Mouse (Mus musculus): Measurements from ENCODE around the gene St13. TPM values are rescaled to one million over a fixed set of nuclear protein-coding genes. Genes with fewer than 3 reads are reported as not detected.
A peak's percentile ranks its signal among the peaks of the same experiment; 100 is the strongest.

The St13 gene
- polyA plus RNA-seq, 1 experiment from 2014 or later = 154 TPM

DNA sequence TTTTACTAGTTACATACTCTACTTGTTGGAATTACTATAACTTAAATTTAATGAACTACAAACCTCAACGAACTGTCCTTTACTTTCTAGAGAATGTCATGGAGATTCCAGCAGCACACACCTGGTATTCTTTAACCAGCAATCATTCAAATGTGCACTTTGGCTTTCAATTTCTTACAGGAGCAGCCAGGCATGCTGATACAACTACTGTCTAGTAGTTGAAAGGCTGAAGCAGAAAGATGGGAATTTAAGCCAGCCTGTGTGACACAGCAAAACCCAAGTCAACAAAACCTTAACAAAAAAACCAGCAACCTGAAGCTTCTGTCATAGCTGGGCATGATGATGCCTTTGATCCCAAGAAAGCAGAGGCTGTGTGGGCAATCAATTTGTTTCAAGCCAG lies 37.4 kb downstream of the St13 start:
- no peak for ATAC-seq (ENCODE audit: borderline replicate concordance, extremely low read depth, low FRiP score, low TSS enrichment)
- H3K9ac ChIP-seq = no peak overlapping the region
- H3K27ac ChIP-seq = no peak overlapping the region
- no peaks in the 10 kb centered on the region for H3K27me3 ChIP-seq
- H3K4me1 ChIP-seq = peaks cover 21% of the 10 kb centered on the region
- 78% methylated on average over 1 of the region's 1 CpGs for WGBS
- H3K4me3 ChIP-seq = no peak overlapping the region
- H3K36me3 ChIP-seq = peaks cover 46% of the 10 kb centered on the region
- H3K4me2 ChIP-seq = no peak overlapping the region
- no peaks in the 10 kb centered on the region for H3K9me3 ChIP-seq

GRCm38 (mm10) chr15:81361417-81362015 lies 38.4 kb downstream of the St13 start:
- no peak for ATAC-seq (ENCODE audit: borderline replicate concordance, extremely low read depth, low FRiP score, low TSS enrichment)
- Histone ChIP-seq H3K27ac (peak overlapping the region; percentile 83; the same call in 1 of the 2 replicates), H3K36me3 (peaks cover 36% of the 10 kb centered on the region), H3K27me3 (no peaks in the 10 kb centered on the region), H3K9ac (no peak overlapping the region), H3K4me2 (peak overlapping the region; percentile 77), H3K4me1 (peaks cover 21% of the 10 kb centered on the region), H3K9me3 (no peaks in the 10 kb centered on the region), H3K4me3 (peak overlapping the region; percentile 81; the same call in 1 of the 2 replicates)
- WGBS = 35% methylated on average over 10 of the region's 10 CpGs

DNA sequence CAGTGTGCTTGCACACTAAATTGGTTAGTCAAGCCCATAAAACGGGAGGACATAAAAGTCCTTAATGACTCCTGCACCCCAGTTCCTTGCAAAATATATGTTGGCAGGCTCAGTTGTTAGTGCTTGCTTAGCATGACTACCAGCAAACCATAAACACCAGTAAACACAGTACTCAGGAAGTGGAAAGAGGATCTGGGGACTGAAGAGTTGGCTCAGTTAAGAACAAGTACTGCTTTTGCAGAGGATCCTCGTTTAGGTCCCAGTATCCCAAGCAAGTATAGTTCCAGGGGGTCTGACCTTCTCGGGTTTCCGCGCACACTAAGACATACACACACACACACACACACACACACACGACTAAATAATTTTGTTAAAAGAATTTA lies 38.9 kb downstream of the St13 start:
- 34% methylated on average over 6 of the region's 6 CpGs for WGBS
- Histone ChIP-seq H3K27ac (peak overlapping the region; percentile 83), H3K4me1 (peaks cover 21% of the 10 kb centered on the region), H3K9me3 (no peaks in the 10 kb centered on the region), H3K9ac (no peak overlapping the region), H3K4me2 (peak overlapping the region; percentile 77), H3K4me3 (peak overlapping the region; percentile 81), H3K36me3 (peaks cover 31% of the 10 kb centered on the region), H3K27me3 (no peaks in the 10 kb centered on the region)
- peak; percentile 68; the same call in 1 of the 2 replicates for ATAC-seq (ENCODE audit: borderline replicate concordance, extremely low read depth, low FRiP score, low TSS enrichment)

GRCm38 (mm10) chr15:81360345-81361021 lies 39.4 kb downstream of the St13 start, which contains the start of gene Slc25a17:
TSS of gene Slc25a17 (minus strand) at chr15:81360812.
- peaks cover 25% of the 10 kb centered on the region for H3K36me3 ChIP-seq
- peak within 1 kb of the TSS; percentile 73 for H3K9ac ChIP-seq
- H3K4me1 ChIP-seq = peaks cover 21% of the 10 kb centered on the region
- no peaks in the 10 kb centered on the region for H3K27me3 ChIP-seq
- peak within 1 kb of the TSS; percentile 77 for H3K4me2 ChIP-seq
- peak; percentile 100 for ATAC-seq (ENCODE audit: borderline replicate concordance, extremely low read depth, low FRiP score, low TSS enrichment)
- under 1% methylated on average over 30 of the region's 30 CpGs for WGBS
- peak within 1 kb of the TSS; percentile 81 for H3K4me3 ChIP-seq
- H3K27ac ChIP-seq = peak within 1 kb of the TSS; percentile 83
- no peaks in the 10 kb centered on the region for H3K9me3 ChIP-seq

- H3K36me3 ChIP-seq = peaks cover 15% of the 10 kb centered on the region
- no peaks in the 10 kb centered on the region for H3K9me3 ChIP-seq
- WGBS = 82% methylated on average over 5 of the region's 5 CpGs
- H3K9ac ChIP-seq = no peak overlapping the region
- ATAC-seq (ENCODE audit: borderline replicate concordance, extremely low read depth, low FRiP score, low TSS enrichment) = no peak
- H3K4me2 ChIP-seq = peak overlapping the region; percentile 77
- peak overlapping the region; percentile 81; the same call in 1 of the 2 replicates for H3K4me3 ChIP-seq
- no peaks in the 10 kb centered on the region for H3K27me3 ChIP-seq
- no peak overlapping the region for H3K27ac ChIP-seq
- H3K4me1 ChIP-seq = peaks cover 21% of the 10 kb centered on the region
Measured at GRCm38 (mm10) chr15:81359421-81359820, 40.5 kb downstream of the St13 start.

- Histone ChIP-seq H3K9me3 (no peaks in the 10 kb centered on the region), H3K36me3 (peaks cover 12% of the 10 kb centered on the region; the same call in 1 of the 2 replicates), H3K4me2 (peak overlapping the region; percentile 77; the same call in 1 of the 2 replicates), H3K4me3 (no peak overlapping the region), H3K27ac (no peak overlapping the region), H3K4me1 (peaks cover 21% of the 10 kb centered on the region), H3K27me3 (no peaks in the 10 kb centered on the region), H3K9ac (no peak overlapping the region)
- WGBS = 65% methylated on average over 3 of the region's 3 CpGs
- ATAC-seq (ENCODE audit: borderline replicate concordance, extremely low read depth, low FRiP score, low TSS enrichment) = no peak
Measured at GRCm38 (mm10) chr15:81358943-81359342, 40.9 kb downstream of the St13 start.

- Histone ChIP-seq H3K4me3 (no peak overlapping the region), H3K9ac (no peak overlapping the region), H3K4me2 (no peak overlapping the region), H3K9me3 (no peaks in the 10 kb centered on the region), H3K27me3 (no peaks in the 10 kb centered on the region), H3K4me1 (peaks cover 21% of the 10 kb centered on the region), H3K36me3 (no peaks in the 10 kb centered on the region), H3K27ac (no peak overlapping the region)
- ATAC-seq (ENCODE audit: borderline replicate concordance, extremely low read depth, low FRiP score, low TSS enrichment) = no peak
- 43% methylated on average over 5 of the region's 5 CpGs for WGBS
Measured at GRCm38 (mm10) chr15:81356946-81357345, 42.9 kb downstream of the St13 start.

DNA sequence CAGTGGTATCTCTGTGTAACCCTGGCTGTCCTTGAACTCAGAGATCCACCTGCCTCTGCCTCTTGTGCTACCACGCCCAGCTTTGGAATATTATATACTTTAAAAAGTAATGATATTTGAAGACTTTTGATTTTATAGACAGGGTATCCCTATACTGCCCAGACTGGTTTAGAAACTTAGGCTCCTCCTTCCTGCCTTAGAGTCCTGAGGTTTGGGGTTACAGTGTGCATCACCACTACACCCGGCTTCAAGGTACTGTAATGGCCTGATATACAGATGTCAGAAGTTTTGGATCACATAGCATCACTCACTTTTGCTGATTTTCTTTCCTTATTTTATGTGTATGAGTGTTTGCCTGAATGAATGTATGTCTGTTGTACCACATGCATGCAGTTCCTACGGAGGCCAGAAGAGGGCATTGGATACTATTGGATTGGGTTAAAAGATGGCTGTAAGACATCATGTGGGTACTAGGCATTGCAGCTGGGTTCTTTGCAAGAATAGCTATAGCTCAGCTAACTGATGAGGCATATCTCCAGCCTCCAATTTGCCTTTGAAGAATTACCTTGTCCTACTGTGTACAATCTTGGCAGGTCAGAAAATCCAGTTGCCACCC lies 44.6 kb downstream of the St13 start:
- Histone ChIP-seq H3K36me3 (no peaks in the 10 kb centered on the region), H3K4me2 (no peak overlapping the region), H3K27ac (no peak overlapping the region), H3K27me3 (no peaks in the 10 kb centered on the region), H3K4me1 (peaks cover 20% of the 10 kb centered on the region), H3K9ac (no peak overlapping the region), H3K9me3 (no peaks in the 10 kb centered on the region), H3K4me3 (no peak overlapping the region)
- no peak for ATAC-seq (ENCODE audit: borderline replicate concordance, extremely low read depth, low FRiP score, low TSS enrichment)
- WGBS = 56% methylated on average over 3 of the region's 3 CpGs

DNA sequence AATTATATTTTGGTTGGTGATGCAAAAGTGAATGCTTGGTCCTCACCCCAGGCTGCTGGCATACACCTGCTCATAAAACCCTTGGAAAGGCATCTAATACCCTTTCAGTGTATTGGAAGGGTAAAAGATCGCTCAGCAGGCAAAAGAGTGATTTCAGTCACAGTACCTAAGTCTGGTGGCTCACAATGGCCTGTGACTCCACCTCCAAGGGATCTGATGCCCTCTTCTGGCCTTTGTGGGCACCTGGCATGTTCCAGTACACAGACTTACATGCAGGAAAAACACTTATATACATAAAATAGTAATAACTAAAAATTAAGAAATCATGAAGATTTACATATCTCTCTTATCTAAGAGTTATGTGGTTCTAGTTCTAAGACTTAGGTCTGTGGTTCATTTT lies 47.2 kb downstream of the St13 start:
- no peak for ATAC-seq (ENCODE audit: borderline replicate concordance, extremely low read depth, low FRiP score, low TSS enrichment)
- H3K4me3 ChIP-seq = no peak overlapping the region
- H3K27me3 ChIP-seq = no peaks in the 10 kb centered on the region
- no peak overlapping the region for H3K4me2 ChIP-seq
- H3K9ac ChIP-seq = no peak overlapping the region
- H3K9me3 ChIP-seq = no peaks in the 10 kb centered on the region
- H3K36me3 ChIP-seq = no peaks in the 10 kb centered on the region
- peaks cover 6% of the 10 kb centered on the region for H3K4me1 ChIP-seq
- 46% methylated on average over 1 of the region's 1 CpGs for WGBS
- H3K27ac ChIP-seq = no peak overlapping the region

DNA sequence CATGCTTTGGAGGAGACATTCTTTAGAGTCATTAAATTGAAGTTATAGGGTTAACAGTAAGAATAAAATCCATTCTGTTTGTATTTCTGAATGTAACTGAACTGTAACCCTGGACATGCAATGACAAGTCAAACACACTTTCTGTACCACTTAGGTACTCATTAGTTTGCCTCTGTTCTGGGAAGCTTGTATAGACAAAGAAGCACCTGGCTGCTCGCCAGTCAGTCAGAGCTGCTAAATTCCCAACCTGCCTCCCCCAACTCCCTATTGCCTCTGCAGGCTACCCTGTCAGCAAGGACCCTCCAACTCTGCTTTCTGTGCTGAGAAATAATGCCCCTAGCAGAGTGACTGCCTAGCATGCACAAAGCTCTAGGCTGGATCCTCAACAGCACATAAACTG lies 49.5 kb downstream of the St13 start:
- WGBS = 21% methylated on average over 1 of the region's 1 CpGs
- Histone ChIP-seq H3K4me2 (no peak overlapping the region), H3K4me3 (no peak overlapping the region), H3K27me3 (no peaks in the 10 kb centered on the region), H3K27ac (0 out of 2 replicates have a peak overlapping the region, but pooled peaks have one; percentile 19), H3K9ac (no peak overlapping the region), H3K9me3 (no peaks in the 10 kb centered on the region), H3K36me3 (no peaks in the 10 kb centered on the region), H3K4me1 (peaks cover 6% of the 10 kb centered on the region)
- no peak for ATAC-seq (ENCODE audit: borderline replicate concordance, extremely low read depth, low FRiP score, low TSS enrichment)

DNA sequence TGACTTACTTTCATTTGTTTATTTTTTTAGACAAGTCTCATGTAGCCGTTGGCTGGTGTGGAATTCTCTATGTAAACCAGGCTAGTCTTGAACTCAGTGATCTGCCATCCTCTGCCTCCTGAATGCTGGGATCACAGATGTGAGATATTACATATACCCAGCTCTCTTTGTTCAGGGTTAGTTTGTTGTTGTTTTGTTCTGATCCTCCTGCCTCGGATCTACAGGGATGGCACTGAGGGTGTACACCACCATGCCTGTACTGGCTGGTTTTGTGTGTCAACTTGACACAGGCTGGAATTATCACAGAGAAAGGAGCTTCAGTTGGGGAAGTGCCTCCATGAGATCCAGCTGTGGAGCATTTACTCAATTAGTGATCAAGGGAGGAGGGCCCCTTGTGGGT lies 51.5 kb downstream of the St13 start:
- Histone ChIP-seq H3K4me1 (peaks cover 6% of the 10 kb centered on the region), H3K27ac (no peak overlapping the region), H3K9ac (no peak overlapping the region), H3K36me3 (peaks cover 2% of the 10 kb centered on the region; the same call in 1 of the 2 replicates), H3K4me2 (no peak overlapping the region), H3K27me3 (no peaks in the 10 kb centered on the region), H3K4me3 (no peak overlapping the region), H3K9me3 (no peaks in the 10 kb centered on the region)
- WGBS = 31% methylated on average over 2 of the region's 2 CpGs
- ATAC-seq (ENCODE audit: borderline replicate concordance, extremely low read depth, low FRiP score, low TSS enrichment) = no peak

DNA sequence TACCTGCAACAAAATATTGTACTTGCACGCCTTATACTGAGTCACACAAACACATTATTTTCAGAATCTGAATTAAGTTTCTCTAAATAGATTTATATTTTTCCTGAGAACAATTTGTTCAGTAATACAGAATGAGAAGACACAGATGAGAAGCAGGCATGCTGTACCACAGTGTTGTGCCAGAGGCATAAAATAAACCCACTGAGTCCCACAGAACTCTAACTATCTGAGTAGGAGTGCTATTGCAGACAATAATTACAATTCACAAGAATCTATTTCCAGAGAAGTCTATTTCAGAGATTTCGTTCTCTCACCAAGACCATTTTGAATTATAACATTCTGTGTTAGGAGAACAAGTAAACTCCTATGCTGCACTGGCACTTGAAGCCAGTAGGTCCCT lies 52.4 kb downstream of the St13 start:
- Histone ChIP-seq H3K36me3 (peaks cover 9% of the 10 kb centered on the region), H3K27me3 (no peaks in the 10 kb centered on the region), H3K4me1 (peaks cover 6% of the 10 kb centered on the region), H3K27ac (no peak overlapping the region), H3K4me2 (no peak overlapping the region), H3K9me3 (no peaks in the 10 kb centered on the region), H3K4me3 (no peak overlapping the region), H3K9ac (no peak overlapping the region)
- no peak for ATAC-seq (ENCODE audit: borderline replicate concordance, extremely low read depth, low FRiP score, low TSS enrichment)
- WGBS = 89% methylated on average over 2 of the region's 2 CpGs

Data from lung, embryonic 15.5 days (tissue).